Mouse (Mus musculus): ENCODE data around the gene Smyd3. TPM values are rescaled to one million over a fixed set of nuclear protein-coding genes. Genes with fewer than 3 reads are reported as not detected.

The Smyd3 gene
- polyA plus RNA-seq, 1 experiment = 9.6 TPM

DNA sequence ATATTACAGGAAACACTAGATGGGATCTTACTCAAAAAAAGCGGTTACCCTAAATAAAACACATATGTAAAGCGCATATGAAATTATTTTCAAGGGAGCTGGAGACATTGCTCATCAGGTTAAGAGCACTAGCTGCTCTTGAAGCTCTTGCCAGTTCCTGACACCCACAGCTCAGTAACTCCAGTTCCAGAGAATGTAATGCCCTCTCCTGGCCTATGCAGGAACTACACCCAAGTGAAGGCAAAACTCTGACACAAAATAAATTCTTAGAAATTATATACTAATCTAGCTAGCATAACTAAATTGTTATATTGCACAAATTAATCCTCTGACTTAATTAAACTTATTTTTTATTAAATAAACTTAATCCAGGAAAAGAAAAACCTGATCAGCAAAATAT, 66.6 kb downstream of the Smyd3 start:
- WGBS = 99% methylated on average over 2 of the region's 2 CpGs
- peak; percentile 15 for DNase-seq
- Histone ChIP-seq H3K4me1 (replicated peaks; ENCODE audit: control insufficient read depth, insufficient read depth, low read length) (no peaks in the 10 kb centered on the region), H3K27ac (ENCODE audit: control insufficient read depth, insufficient read depth, low read length) (no peak overlapping the region), H3K36me3 (ENCODE audit: control insufficient read depth, insufficient read depth, low read length) (no peaks in the 10 kb centered on the region), H3K27me3 (ENCODE audit: control insufficient read depth, insufficient read depth, low read length) (no peaks in the 10 kb centered on the region), H3K4me3 (ENCODE audit: control insufficient read depth, insufficient read depth, low read length) (no peak overlapping the region)
- TF ChIP-seq CTCF (IDR thresholded peaks at IDR 0.05; ENCODE audit: borderline replicate concordance, control insufficient read depth, extremely low read depth, insufficient read depth, low read length, poor library complexity) (no peak), POLR2A (IDR thresholded peaks at IDR 0.05; ENCODE audit: control insufficient read depth, extremely low read depth, insufficient read depth, low read length, poor library complexity) (no peak)

DNA sequence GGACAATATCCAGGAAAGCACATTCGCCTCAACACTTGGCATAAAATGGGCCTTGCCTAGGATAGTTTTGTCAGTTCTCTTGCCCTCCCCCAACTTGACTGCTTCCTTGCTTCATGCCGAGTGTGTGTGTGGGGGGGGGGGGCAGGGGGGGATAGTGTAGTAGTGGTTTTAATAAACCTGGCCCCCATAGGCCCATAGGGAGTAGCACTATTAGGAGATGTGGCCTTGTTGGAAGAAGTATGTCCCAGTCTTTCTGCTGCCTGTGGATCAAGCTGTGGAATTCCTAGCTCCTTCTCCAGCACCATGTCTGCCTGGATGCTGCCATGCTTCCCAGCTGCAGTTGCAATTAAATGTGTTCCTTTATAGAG, 71.0 kb downstream of the Smyd3 start:
- H3K27ac ChIP-seq (ENCODE audit: control insufficient read depth, insufficient read depth, low read length) = no peak overlapping the region
- H3K4me3 ChIP-seq (ENCODE audit: control insufficient read depth, insufficient read depth, low read length) = no peak overlapping the region
- H3K27me3 ChIP-seq (ENCODE audit: control insufficient read depth, insufficient read depth, low read length) = no peaks in the 10 kb centered on the region
- 93% methylated on average over 2 of the region's 2 CpGs for WGBS
- no peaks in the 10 kb centered on the region for H3K4me1 ChIP-seq (replicated peaks; ENCODE audit: control insufficient read depth, insufficient read depth, low read length)
- DNase-seq = no peak
- H3K36me3 ChIP-seq (ENCODE audit: control insufficient read depth, insufficient read depth, low read length) = no peaks in the 10 kb centered on the region
- TF ChIP-seq CTCF (IDR thresholded peaks at IDR 0.05; ENCODE audit: borderline replicate concordance, control insufficient read depth, extremely low read depth, insufficient read depth, low read length, poor library complexity) (no peak), POLR2A (IDR thresholded peaks at IDR 0.05; ENCODE audit: control insufficient read depth, extremely low read depth, insufficient read depth, low read length, poor library complexity) (no peak)

DNA sequence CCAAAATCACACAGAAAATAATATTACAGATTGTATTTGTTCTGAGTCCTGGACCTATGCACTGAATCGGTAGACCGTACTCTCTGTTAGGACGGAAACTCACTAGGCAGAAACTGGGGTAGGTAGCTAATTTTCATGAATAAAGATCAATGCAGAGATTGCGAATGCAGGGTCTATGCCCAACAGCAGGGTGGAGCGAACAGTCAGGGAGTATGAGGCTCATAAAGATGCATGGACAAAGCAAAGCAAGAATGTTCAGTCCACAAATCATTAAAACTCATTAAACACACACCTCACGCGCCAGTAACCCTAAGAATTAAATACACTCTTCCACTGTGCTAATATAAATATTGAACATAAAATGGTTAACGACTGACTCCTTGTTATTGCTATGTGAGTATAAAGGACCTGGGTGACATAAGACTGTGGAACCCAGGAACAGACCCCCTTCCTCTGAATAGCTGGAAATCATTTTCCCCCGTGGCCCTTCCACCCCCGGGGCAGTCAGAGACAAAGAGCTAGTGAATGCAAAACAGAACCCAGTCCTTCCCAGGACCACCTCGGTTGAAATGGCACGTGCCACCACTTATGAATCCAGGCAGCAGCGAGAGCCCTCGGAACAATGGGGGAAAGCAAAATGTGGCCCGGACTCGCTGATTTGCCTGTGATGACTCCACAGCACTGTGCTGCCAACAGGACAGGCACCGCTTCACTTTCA, 71.6 kb downstream of the Smyd3 start:
- Histone ChIP-seq H3K27me3 (ENCODE audit: control insufficient read depth, insufficient read depth, low read length) (no peaks in the 10 kb centered on the region), H3K4me3 (ENCODE audit: control insufficient read depth, insufficient read depth, low read length) (no peak overlapping the region), H3K4me1 (replicated peaks; ENCODE audit: control insufficient read depth, insufficient read depth, low read length) (no peaks in the 10 kb centered on the region), H3K27ac (ENCODE audit: control insufficient read depth, insufficient read depth, low read length) (no peak overlapping the region), H3K36me3 (ENCODE audit: control insufficient read depth, insufficient read depth, low read length) (no peaks in the 10 kb centered on the region)
- no peak for DNase-seq
- no peak for TF ChIP-seq CTCF (IDR thresholded peaks at IDR 0.05; ENCODE audit: borderline replicate concordance, control insufficient read depth, extremely low read depth, insufficient read depth, low read length, poor library complexity)
- TF ChIP-seq POLR2A (IDR thresholded peaks at IDR 0.05; ENCODE audit: control insufficient read depth, extremely low read depth, insufficient read depth, low read length, poor library complexity) = no peak
- WGBS = 94% methylated on average over 17 of the region's 17 CpGs

DNA sequence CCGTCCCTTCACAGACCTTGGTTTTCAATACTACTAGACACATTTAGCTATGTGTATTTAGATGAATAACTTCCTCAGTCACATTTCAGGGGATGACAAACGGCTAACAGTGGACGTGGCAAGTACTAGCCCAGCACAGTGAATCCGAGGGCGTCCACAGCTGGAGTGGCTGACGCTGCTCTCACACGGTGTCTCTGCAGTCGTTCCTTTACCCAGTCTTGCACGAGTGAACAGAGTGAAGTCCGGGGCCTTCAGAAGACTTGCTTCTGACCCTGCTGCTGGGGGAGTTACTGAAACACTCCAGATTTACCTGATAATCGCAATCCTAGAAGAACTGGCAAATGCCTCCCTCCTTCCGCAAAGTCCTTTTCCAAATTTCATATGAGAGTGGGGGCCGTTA, 74.0 kb downstream of the Smyd3 start:
- TF ChIP-seq CTCF (IDR thresholded peaks at IDR 0.05; ENCODE audit: borderline replicate concordance, control insufficient read depth, extremely low read depth, insufficient read depth, low read length, poor library complexity) (no peak), POLR2A (IDR thresholded peaks at IDR 0.05; ENCODE audit: control insufficient read depth, extremely low read depth, insufficient read depth, low read length, poor library complexity) (no peak)
- DNase-seq = no peak
- 97% methylated on average over 13 of the region's 13 CpGs for WGBS
- no peak overlapping the region for H3K27ac ChIP-seq (ENCODE audit: control insufficient read depth, insufficient read depth, low read length)
- H3K4me1 ChIP-seq (replicated peaks; ENCODE audit: control insufficient read depth, insufficient read depth, low read length) = no peaks in the 10 kb centered on the region
- H3K4me3 ChIP-seq (ENCODE audit: control insufficient read depth, insufficient read depth, low read length) = no peak overlapping the region
- no peaks in the 10 kb centered on the region for H3K27me3 ChIP-seq (ENCODE audit: control insufficient read depth, insufficient read depth, low read length)
- H3K36me3 ChIP-seq (ENCODE audit: control insufficient read depth, insufficient read depth, low read length) = no peaks in the 10 kb centered on the region

DNA sequence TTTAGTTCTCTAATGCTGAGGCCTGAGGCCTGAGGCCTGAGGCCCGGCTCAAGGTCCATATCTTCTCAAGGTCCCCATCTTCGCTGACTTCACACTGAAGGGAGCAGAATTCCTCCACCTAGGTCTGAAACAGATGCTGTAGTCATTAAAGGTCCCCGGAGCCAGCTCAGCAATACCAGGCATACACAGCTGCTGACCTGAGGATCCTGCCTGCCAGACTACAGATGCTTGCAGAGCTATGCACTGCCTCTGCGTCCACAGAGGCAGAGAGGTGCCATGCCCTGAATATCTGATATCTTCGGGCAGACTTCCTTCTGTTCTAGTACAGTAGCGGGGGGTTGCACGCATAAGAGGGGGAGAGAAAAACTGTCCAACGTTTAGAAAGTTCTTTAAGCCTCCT, 74.4 kb downstream of the Smyd3 start:
- no peak overlapping the region for H3K27ac ChIP-seq (ENCODE audit: control insufficient read depth, insufficient read depth, low read length)
- 90% methylated on average over 8 of the region's 8 CpGs for WGBS
- TF ChIP-seq CTCF (IDR thresholded peaks at IDR 0.05; ENCODE audit: borderline replicate concordance, control insufficient read depth, extremely low read depth, insufficient read depth, low read length, poor library complexity) (no peak), POLR2A (IDR thresholded peaks at IDR 0.05; ENCODE audit: control insufficient read depth, extremely low read depth, insufficient read depth, low read length, poor library complexity) (no peak)
- no peaks in the 10 kb centered on the region for H3K36me3 ChIP-seq (ENCODE audit: control insufficient read depth, insufficient read depth, low read length)
- H3K4me1 ChIP-seq (replicated peaks; ENCODE audit: control insufficient read depth, insufficient read depth, low read length) = no peaks in the 10 kb centered on the region
- no peaks in the 10 kb centered on the region for H3K27me3 ChIP-seq (ENCODE audit: control insufficient read depth, insufficient read depth, low read length)
- H3K4me3 ChIP-seq (ENCODE audit: control insufficient read depth, insufficient read depth, low read length) = no peak overlapping the region
- no peak for DNase-seq

DNA sequence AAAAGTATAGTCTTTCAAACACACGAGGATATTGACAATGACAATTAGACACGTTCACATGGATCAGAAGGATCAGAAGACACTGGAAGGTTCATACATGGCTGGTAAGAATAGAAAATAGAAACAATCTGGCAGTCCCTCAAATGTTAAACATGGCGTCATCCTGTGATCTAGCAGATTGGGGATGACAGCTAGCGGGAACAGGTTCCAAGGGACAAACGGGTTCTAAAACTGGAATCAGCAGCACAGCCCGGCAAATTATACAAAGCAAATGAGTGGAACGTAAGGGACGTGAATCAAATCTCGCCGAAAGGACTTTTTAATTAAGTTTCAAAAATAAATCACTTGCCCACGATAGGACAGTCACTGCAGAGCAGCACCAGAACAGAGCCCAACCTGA, 81.2 kb downstream of the Smyd3 start:
- Histone ChIP-seq H3K4me1 (replicated peaks; ENCODE audit: control insufficient read depth, insufficient read depth, low read length) (no peaks in the 10 kb centered on the region), H3K27me3 (ENCODE audit: control insufficient read depth, insufficient read depth, low read length) (no peaks in the 10 kb centered on the region), H3K27ac (ENCODE audit: control insufficient read depth, insufficient read depth, low read length) (no peak overlapping the region), H3K36me3 (ENCODE audit: control insufficient read depth, insufficient read depth, low read length) (no peaks in the 10 kb centered on the region), H3K4me3 (ENCODE audit: control insufficient read depth, insufficient read depth, low read length) (no peak overlapping the region)
- WGBS = 98% methylated on average over 11 of the region's 11 CpGs
- no peak for DNase-seq
- no peak for TF ChIP-seq POLR2A (IDR thresholded peaks at IDR 0.05; ENCODE audit: control insufficient read depth, extremely low read depth, insufficient read depth, low read length, poor library complexity)
- TF ChIP-seq CTCF (IDR thresholded peaks at IDR 0.05; ENCODE audit: borderline replicate concordance, control insufficient read depth, extremely low read depth, insufficient read depth, low read length, poor library complexity) = no peak

All from thymus, adult 2 months (tissue).